Mouse (Mus musculus): ENCODE measurements around the gene Zbtb12.

The Zbtb12 gene

DNA sequence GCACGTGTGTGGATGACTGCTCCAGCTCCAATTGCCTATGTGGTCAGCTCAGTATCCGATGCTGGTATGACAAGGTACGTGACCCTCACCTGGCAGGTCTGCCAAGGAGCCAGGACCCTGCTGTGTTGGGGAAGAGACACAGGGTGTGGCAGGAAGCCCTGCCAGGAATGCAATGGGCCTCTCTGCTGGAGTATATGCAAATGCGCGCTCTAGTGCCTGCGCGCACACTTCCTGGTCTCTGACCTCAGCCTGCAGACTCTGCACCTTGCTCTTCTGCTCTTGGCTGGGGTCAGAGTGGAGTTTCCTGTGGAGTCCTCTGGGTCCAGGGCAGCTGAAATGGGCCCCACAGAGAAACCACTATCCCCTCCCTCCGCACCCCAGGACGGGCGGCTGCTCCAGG lies 31.7 kb downstream of the Zbtb12 start:
- no peak for DNase-seq

DNA sequence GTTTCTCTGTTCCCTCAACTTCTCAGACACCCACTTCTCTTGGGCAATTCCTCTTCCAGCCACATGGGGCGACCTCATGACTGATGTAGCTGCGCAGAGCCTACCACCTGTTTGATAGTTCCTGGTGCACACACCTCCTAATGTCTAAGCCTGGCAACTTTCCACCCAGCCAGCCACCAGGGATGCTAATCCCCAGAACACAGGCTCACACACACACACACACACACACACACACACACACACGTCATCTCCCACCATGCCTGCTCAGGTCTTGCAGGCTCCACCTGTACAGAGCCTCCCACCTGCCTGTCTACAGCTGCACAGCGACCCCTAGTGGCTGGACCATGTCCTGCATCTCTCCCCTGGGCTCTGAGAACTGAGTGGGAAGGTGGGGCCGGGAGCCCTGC lies 32.7 kb downstream of the Zbtb12 start:
- peak; percentile 69 to 77 for DNase-seq

DNA sequence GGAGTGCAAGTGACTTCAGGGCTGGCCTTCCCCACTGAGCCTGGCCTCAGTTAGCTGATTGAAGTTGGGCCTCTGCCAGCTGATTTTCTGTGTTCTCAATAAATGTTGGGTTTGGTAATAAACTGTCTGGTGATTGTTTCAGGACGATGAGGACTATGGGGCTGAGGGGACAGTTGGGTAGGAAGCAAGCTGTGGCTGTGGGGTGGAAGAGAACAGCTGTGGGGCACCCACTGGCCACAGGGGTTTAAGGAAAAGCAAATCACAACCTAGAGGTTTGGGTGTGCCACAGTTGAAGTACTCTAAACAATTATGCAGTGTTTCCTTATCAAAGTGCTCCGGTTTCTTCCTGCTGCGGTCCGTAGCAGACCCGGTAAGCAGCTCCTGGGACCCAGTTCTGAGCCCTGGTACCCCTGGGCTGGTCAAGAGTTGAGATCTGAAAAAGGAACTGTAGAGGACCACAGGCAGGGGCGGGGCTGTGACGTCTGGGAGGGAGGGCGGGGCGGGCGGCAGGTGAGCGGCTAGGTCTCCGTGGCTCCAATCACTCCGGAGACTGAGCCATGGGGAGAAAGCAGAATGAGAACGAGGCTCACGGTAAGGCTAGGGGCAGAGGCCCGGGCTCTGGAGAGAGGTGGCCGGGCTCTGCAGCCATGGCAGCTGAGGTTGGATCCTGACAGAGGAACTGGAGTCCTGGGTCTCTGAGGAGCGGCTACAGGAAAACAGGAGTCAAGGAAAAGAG lies 34.8 kb downstream of the Zbtb12 start, which contains the start of gene Slc44a4:
Slc44a4 (plus strand) TSS at position 537 of the 736 bp plus-strand sequence.
- no peak for DNase-seq

DNA sequence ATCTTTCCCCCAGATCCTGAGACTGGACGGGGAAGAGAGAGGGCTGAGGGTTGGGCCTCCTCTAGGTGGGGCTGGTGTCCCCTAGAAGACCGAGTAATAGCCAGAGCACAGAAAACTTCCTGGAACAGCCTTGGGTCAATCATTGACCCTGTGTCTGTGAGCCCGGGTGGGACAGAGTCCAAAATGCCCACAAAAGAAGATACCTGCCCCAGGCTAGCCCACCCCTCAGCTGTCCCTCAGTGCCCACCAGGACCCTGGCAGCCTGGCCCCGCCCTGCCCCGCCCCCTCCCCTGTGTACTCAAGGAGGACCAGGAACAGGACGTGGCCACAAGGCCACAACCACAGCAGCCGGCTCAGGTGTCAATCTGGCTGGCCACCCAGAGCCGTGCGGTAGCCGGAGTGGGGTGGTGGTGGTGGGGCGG lies 36.1 kb downstream of the Zbtb12 start:
- DNase-seq = no peak

DNA sequence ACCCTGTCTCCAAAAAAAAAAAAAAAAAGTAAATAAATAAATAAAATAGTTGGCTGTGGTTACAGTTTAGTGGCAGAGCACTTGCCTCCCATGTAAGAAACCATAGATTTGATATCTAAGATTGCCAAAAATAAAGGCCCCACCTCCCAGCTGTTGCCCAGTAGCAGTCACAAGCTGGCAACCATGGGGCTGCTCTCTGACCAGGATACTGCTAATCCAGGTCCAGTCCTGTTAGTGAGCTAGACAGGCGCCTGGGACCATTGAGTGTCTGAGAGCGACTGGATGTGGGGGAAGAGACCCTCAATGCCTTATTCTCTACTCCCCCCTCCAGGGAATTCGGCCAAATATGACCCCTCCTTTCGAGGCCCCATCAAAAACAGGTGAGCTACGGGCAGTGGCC lies 37.0 kb downstream of the Zbtb12 start:
- DNase-seq = no peak

DNA sequence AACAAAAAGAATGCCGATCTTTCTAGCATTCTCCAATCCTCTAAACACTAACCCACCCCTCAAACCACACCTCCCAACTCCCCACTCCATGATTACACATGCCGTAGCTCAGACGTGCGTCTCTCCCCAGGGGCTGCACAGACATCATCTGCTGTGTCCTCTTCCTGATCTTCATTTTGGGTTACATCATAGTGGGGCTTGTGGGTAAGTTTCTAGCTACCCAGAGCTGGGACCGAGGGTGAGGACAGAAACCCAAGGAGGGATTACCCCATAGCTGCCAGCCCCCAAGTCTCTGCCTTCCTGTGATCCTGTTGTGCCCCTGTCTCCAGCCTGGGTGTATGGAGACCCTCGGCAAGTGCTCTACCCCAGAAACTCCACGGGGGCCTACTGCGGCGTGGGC lies 37.9 kb downstream of the Zbtb12 start:
- no peak for DNase-seq

DNA sequence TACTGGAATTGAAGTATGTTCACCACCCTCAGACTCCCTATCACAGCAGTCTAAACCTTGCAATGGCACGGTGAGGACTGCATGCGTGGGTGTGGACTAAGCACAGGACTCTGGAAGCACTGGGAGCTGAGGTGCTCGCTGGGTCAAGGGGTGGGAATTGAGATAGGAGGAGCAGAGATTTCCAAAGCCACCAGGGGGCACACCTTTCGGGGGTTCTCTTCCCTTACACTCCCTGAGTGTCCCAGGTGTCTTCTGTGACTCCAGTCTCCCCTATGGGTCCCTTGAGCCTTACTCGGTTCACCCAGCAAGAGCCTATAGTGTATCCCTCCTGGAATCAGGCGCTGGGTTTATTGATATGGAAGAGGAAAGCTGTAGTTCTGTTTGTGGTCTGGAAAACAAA lies 43.7 kb downstream of the Zbtb12 start:
- DNase-seq = no peak

DNA sequence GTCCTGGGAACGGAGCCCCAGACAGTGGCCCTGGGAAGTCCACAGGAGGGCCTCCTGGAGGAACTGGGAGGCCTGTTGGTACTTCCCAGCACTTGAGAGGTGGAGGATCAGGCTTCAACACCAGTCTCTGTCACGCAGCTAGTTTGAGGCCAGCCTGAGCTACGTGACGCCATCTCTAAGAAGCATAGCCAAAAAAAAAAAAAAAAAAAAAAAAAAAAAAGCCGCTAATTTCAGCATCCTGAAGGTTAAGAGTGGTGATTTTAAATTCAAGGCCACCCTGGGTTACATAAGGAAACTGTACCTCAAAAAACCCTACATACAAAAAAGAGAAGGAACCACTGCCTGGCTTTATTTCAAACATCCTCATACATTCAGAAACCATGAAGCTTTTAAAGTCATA lies 45.0 kb downstream of the Zbtb12 start:
- DNase-seq = no peak

DNA sequence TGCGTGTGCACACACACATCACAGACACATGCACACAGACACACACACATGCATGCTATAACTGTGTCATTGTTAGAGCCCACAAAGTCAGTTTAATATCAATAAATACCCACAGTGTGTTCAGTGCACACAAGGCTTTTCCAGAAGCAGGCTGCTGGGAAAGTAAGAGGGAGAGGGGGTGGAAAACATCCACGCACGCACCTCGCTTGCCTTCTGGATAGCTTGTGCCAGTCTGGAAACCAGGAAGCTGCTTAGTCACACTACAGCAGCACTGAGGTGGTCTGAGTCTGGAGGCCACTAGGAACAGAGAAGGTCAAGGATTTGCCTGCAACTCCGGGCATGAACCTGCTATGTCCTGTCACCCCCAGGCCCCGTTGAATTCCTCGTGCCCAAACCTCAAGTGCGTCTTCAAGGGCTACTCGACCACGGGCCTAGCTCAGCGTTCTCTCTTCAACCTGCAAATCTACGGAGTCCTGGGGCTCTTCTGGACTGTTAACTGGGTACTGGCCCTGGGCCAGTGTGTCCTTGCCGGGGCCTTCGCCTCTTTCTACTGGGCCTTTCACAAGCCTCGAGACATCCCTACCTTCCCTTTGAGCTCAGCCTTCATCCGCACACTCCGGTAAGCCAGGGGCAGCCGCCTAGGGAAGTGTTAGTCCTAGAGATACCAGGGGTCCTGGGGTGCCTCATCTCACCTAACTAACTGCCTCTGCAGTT lies 48.2 kb downstream of the Zbtb12 start:
- no peak for DNase-seq

DNA sequence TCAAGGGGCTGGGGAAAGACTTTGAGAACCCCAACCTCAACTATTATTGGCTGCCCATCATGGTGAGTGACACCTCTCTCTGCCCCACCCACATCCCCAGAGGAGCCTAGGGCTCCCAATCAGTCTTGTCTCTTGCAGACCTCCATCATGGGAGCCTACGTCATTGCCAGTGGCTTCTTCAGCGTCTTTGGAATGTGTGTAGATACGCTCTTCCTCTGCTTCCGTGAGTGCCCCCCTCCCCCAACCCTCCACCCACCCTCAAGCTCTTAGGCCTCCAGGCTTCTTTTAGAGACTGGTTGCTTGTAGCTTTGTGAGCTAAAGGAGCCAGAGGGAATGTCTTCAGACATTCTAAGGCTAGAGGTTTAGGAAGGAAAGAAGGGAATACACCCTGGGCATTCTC lies 49.6 kb downstream of the Zbtb12 start:
- DNase-seq = no peak

DNA sequence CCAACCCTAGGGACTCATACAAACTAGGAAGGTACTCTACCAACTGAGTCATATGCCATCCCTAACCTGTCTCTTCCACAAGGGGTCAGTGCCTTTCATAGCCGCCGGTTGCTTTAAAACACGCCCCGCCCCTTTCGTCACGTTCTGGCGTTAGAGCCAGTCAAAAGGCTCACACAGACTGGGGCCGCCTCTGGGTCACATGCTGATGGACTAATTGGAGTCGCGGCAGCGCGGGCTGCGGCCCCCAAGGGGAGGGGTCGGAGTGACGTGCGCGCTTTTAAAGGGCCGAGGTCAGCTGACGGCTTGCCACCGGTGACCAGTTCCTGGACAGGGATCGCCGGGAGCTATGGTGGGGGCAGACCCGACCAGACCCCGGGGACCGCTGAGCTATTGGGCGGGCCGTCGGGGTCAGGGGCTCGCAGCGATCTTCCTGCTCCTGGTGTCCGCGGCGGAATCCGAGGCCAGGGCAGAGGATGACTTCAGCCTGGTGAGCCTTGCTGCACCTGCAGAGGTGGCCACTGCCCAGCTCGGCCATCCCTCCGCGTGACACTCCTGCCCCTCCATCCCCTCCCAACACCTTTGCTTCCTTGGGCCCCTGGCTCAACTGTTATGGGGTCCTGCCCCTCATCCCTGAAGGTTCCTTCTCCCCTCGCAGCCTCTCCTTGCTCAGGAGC lies 51.9 kb downstream of the Zbtb12 start, which contains the start of gene Neu1:
Neu1 (plus strand) TSS at position 193 of the 674 bp plus-strand sequence.
- peak; percentile 99 to 100 for DNase-seq

DNA sequence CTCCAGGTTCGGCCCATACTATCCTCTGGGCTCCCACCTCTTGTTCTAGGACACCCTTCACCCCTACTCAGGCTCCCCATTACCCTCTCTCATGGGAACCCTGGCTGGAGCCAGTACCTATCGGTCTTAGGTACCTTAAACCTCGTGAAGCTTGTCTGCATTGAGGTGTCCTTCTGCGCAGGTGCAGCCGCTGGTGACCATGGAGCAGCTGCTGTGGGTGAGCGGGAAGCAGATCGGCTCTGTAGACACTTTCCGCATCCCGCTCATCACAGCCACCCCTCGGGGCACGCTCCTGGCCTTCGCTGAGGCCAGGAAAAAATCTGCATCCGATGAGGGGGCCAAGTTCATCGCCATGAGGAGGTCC lies 52.4 kb downstream of the Zbtb12 start:
- DNase-seq = peak; percentile 58 to 65

DNA sequence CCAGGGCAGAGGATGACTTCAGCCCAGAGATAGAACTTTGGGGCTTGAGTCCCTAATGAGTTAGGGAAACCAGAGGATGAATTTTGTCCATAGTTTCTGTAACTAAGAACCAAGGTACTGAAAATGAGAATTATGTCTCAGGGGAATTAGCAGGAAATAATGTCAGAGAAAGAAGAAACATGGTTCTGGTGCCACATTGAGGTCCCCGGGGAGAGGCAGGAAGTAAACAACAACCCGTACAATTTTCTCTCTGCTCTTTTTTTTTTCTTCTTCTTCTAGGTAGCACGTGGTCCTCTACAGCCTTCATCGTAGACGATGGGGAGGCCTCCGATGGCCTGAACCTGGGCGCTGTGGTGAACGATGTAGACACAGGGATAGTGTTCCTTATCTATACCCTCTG lies 53.0 kb downstream of the Zbtb12 start:
- DNase-seq = no peak

DNA sequence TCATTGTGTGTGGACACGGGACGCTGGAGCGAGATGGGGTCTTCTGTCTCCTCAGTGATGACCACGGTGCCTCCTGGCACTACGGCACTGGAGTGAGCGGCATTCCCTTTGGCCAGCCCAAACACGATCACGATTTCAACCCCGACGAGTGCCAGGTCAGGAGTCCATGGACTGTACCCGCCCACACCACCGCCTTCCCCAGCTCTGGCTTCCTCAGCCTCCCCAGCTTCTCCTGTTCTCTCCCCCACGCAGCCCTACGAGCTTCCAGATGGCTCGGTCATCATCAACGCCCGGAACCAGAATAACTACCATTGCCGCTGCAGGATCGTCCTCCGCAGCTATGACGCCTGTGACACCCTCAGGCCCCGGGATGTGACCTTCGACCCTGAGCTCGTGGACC lies 54.7 kb downstream of the Zbtb12 start:
- DNase-seq = no peak

DNA sequence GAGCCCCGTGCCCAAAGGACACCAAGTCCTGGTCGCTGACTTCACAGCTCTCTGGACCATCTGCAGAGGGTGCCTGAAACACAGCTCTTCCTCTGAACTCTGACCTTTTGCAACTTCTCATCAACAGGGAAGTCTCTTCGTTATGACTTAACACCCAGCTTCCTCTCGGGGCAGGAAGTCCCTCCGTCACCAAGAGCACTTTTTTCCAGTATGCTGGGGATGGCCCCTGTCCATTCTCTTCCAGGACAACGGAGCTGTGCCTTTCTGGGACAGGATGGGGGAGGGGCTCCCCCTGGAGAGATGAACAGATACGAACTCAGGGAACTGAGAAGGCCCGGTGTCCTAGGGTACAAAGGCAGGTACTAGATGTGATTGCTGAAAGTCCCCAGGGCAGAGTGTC lies 55.5 kb downstream of the Zbtb12 start:
- no peak for DNase-seq

DNA sequence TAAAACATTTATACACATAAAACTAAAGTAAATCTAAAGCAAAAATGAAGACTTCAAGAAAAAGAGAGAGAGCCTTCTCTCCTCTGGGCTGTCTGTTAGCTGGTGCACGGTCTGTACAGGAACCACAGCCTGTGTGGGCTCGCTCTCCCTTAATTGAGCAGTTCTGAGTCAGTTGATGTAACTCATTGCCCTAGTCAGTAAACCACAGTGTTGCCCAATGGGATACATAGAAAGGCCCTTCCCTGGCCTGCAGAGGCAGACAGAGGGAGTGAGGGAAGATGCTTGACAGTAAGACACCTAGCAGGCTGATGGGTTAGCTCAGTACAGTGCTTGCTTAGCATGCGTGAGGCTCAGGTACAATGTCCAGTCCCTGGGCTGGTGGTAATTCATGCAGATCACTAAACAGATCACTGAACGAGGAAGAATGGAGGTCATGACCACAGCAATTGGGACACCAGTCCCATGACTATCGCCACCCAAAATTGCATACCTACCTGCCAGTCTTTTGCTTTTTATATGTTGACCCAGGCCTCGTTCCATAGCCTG lies 58.8 kb downstream of the Zbtb12 start:
- no peak for DNase-seq

DNA sequence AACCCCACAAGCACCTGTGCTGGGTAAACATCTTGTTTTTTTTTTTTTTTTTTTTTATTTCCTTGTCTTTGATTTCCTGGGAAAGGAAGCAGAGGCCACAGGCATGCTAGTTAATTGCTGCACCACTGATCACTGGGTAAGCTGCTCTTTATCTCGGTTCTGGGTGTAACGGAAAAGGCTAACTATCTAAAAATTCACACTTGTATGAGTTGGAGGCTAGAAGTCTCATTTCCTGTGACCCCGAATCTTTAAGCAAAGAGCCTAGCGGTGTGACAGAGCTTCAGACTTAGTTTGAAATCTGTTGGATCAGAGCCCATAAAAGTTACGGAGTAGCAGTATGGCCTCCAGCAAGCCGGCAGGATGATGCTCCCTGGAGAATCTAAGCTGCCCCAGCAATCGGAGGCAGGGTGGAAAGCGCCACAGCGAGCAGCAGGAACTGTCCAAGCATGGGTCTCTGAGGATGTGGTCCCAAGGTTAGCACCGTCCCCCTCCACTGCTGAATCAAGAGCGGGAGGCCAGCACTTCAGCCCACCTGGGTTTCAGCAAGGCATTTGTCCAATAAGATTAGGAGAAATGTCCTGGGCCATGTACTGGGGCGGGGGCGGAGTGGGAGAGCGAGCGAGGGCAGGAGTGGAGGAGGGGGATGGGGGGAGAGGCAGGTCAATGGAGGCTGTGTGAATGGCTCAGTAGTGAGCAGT lies 62.2 kb downstream of the Zbtb12 start:
- no peak for DNase-seq

DNA sequence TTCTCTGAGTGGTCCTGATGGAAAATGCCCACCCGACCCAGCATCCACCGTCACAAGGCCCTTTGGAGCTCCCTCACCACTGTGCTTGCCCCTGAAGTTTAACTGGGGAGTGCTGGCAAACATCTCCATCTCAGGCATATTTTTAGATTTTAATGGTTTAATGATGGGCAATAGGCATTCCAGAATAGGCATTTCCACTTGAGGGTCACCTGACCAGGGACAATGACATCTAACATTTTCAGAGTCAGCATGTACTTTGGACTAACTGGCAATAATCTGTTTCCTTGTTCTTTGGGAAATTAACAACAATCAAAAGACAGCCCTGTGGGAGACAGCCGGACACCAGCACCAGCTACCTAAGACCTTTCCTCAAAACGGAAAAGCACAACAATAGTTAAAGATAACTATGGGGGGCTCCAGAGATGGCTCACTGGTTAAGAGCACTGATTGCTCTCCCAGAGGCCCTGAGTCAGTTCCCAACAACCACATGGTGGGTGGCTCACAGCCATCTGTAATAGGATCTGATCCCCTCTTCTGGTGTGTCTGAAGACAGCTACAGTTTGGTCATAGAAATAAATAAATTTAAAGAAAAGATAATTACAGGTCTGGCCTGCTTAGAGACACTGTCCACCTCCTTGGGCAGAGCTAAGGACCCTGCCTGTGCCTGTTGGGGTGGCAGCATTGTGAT lies 64.0 kb downstream of the Zbtb12 start:
- no peak for DNase-seq

DNA sequence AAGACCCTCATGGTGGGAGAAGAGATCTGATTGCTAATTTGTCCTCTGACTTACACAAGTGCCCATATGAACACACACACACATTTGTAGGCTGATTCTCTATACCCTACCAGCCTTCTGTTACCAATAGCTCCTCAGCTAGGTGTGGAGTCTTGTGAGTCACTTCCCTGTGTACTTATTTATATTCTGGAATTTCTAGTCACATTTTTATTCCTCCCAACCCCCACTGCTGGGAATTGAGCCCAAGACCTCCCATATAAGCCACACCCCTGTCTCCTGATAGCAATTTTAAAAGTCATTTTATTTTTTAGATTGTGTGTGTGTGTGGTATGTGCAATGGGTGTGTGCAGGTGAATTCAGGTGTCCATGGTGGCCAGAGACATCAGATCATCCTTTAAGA lies 65.1 kb downstream of the Zbtb12 start:
- DNase-seq = no peak

All from cerebellum, adult 18-20 months (tissue).